Mouse (Mus musculus) mouse trophoblast stem cell (cell line): ENCODE measurements around the gene Hmcn1.

Source experiments
- in situ Hi-C, 2 experiments: fragments of 300-500 bp; cut with MseI, MboI; formaldehyde crosslinking; loops; 2 replicates in 1 of 2; 3 replicates in 1 of 2; pipeline ENCODE4 v1.15.1; 2025

Gene Hmcn1

GRCm38 (mm10) chr1:150877920-150878319, 115.3 kb downstream of the Hmcn1 start:
- in situ Hi-C loops = no loop called here

- in situ Hi-C loops = no loop called here
Measured at GRCm38 (mm10) chr1:150874025-150874424, 119.2 kb downstream of the Hmcn1 start.

GRCm38 (mm10) chr1:150873231-150873630, 120.0 kb downstream of the Hmcn1 start:
- in situ Hi-C loops = no loop called here

DNA sequence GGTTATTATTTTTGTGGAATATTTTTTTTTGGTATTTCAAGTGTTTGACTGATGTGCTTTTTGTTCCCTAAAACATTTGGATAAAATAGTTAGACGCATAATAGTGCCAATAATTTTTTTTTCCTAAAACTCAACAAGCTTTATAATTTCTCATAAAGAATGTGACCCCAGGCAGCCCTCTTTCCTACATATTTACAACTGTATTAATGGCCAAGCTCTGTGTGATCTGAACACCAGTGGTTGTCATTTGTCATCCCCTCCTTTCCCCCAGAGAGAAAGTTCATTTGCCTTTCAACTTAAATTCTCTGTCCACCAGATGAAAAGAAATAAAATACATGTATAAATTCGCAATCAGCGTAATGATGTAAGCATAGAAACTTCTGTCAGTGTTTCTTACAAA, 121.1 kb downstream of the Hmcn1 start:
- in situ Hi-C loops = no loop called here

DNA sequence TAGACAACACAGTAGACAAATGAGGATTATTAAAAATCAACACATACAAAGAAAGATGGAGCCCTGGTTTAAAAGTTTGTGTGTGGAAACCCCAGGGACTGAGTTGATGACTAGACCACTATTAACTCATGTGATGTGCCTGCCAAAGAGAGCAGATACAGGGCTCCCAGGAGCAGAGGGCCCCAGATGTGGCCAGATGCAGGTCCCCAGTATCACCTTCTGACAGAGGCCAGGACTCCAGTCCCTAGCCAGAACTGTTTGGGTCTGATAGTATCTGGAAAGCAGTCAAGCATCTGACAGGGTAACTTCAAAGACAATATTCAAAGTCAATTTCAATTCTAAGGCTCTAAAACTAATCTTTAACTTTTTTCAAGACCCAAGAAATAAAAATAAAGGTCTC, 124.0 kb downstream of the Hmcn1 start:
- in situ Hi-C loops = no loop called here

GRCm38 (mm10) chr1:150866615-150867014, 126.6 kb downstream of the Hmcn1 start:
- in situ Hi-C loops = no loop called here

GRCm38 (mm10) chr1:150857779-150858178, 135.5 kb downstream of the Hmcn1 start:
- in situ Hi-C loops = no loop called here

- in situ Hi-C loops = no loop called here
Measured at GRCm38 (mm10) chr1:150833448-150833847, 159.8 kb downstream of the Hmcn1 start.

DNA sequence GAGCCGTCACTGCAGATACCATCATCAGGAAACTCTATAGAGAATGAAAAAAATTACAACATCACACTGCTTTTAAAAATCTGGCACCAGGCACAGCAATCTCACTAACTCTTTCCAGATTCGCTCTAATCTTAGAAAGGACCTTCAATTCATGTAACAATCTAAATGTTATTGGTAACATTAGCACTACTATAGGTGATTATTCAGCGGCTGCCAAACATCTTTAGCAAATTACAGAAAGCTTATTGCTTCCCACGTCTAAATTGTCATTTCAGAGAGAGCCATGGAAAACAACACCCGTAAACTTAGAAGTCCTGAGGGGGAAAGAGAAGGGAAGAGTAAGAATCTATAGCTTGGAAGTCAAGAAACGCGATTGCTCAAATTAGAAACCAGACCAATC, 163.4 kb downstream of the Hmcn1 start:
- in situ Hi-C loops = no loop called here

GRCm38 (mm10) chr1:150827169-150827568, 166.1 kb downstream of the Hmcn1 start:
- in situ Hi-C loops = no loop called here

DNA sequence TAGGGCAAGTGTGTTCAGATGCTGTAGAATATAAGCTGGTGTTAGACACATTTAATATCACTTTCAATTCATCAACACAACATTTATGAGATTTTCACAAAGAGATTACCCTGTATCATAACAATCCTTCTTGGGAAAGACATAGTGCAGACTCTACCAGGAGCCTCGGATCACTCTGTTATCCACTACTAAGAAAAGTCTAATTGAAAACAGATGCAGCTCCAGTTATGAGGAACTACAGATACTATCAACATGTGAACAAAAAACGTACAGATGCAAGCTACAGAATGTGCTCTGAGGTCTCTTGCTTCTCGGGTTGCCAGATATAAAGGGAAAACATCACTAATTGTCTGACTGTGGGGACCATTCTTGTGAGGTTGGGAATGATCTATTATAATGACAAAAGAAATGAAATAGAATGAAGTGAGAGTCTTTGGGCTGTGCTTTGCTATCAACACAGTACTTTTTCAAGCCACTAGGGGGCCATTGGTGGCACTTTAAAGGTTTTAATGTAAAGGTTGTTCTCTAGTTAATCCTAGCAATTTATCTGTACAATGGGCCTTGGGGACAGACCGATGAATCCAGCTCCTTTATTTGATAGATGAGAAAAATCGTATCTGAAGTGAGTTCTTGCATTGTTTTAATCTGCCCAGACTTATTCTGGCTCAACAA, 168.8 kb downstream of the Hmcn1 start:
- in situ Hi-C loops = no loop called here

DNA sequence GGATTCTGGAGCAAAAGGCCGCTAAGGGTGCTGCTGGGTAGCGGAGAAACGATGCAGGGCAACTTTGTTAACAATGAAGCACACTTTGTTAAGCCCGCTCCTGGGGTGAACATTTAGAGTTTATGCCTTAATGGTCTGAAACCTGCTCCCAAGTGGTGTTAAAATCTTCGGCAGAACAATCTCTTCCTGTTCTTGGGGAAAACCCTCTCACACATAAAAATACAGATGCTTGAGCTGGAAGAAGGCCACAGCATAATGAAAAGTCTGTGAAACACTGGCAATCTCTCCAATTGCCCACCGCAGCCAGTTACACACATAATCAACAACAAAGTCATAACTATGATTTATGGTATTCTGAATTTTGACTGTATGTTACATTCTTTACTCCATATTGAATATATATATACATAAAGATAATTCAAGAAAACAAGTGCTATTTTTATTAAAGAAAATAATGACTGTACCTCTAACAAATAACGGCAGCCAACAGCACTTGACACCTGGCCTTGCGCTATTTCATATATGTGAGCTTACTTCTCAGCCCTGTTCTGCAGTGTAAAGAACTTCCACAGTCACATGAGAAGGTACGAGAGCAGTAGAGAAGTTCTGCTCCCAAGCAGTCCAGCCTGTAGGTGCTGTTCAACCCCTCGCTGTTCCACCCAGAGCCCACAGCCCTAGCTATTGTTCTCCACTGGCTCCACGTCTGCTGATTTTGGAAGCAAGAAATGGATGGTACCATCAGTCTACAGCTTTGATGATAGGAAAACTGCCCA, 177.0 kb downstream of the Hmcn1 start:
- in situ Hi-C loops = no loop called here

GRCm38 (mm10) chr1:150814917-150815316, 178.3 kb downstream of the Hmcn1 start:
- in situ Hi-C loops = no loop called here

DNA sequence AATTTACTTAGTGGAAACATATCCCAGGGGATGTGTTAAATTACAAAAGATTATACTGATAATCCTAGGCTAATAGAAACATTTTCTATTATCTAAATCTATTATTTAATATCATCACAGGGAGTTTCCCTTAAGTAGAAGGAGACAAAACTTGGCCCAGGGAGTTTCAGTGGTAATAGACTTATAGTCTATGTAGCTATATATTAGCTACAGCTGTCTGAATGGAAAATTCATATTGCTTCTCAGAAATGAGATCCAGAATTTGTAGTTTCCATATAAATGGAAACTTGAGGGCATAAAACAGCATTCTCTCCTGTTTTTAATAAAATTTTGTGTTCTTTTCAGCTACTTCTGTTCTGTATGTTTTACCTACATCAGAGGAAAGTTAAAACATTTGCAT, 179.9 kb downstream of the Hmcn1 start:
- in situ Hi-C loops = no loop called here

DNA sequence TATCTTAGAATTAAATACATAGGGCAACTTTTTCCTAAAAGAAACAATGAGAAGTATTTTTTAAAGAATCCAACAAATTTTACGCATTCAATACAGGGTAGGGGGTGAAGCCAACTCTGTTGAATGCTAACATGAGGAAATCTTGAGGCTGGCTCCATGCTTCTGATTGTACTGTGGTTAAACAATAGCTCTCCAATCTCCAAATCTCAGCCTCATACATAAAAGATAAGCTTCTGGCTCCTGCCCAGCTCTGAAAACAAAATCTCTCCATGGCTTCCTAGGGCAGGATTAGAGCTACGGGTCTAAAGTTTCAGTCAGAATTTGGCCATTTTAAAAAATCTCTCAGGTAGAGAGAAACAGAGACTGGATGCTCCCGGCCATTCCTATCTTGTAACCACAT, 186.4 kb downstream of the Hmcn1 start:
- in situ Hi-C loops = no loop called here

GRCm38 (mm10) chr1:150805466-150805865, 187.8 kb downstream of the Hmcn1 start:
- in situ Hi-C loops = no loop called here

DNA sequence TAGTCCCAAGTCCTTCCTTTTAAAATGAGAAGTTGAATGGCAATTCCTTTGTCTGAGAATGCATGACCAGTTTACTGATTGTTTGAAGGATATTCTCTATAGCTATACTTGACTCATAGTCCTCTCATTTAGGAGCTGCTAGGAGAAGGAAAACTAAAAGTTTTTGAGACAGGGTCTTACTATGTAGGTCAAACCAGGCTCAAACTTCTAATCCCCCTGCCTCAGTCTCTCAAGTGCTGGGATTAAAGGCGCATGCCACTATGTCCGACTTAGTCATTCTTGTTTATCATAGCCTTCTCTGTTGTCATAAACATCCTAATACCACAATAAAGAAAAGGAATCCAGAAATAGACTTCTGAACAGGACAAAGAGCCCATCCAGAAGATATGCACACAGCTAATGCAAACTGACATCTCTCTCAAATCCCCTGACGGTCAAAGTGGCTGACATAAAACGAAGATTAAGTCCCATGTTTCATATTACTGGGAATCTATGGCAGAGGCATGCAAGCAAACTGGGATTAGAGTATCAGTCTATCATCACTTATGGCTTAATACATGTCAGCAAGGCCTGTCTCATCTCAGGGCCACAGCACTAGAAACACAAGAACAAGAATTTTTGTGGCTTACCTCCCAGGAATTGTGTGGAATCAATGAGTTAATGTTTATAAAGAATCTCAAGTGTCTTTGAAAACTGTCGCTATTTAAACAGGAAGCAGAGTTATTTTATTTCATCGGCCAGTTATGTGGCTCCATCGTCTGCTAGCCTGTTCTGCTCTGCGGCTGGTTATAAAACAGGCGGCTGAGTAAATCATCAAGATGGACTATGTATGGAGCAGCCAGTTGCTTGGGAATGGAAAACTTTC, 188.8 kb downstream of the Hmcn1 start:
- in situ Hi-C loops = no loop called here

DNA sequence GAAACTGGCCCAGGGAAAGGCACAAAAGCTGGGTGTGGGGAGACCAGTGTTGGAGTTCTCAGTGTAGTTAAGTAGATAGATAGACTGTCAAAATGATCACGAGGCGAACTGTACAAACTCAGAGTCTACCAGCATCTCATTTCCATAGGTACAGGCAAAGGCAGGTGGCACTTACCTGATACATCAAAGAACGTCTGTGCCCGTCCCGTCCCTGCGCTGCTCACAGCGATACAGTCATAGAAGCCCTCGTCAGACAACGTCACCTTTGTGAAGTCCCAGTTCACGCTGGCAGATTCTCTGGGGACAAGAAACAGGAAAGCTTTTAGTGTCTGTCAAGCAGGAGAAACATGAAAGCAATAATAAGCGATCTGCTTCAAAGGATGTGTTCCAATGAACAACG, 190.6 kb downstream of the Hmcn1 start:
- in situ Hi-C loops = no loop called here

DNA sequence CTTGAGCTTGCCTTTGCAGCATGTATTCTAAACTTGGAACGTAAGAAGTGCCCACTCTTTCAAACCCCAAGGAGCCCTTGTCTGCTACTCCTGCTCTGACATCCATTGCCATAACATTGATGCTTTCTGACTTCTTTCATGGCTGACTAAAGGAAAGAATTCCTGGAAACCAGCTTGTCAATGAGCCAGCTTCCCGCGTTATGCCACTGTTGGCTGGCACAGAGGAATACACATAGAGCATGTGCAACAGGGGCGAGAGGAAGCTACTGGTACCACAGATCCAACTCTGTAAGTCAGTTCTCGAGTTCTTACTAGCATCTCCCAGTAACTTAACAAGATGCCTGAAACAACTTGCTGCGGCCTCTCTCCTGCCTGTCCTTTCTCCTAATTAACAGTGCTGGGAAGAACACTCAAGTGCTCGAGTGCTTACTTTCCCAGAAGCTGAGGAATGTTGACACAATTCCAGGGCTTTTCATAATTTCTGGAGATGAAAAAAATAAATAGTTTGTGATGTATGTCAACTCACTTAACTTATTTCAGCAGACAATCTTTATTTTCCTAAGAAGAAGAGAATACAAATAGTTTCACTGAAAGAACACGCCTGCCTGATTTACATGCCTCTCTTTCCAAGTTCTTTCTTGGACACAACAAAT, 192.5 kb downstream of the Hmcn1 start:
- in situ Hi-C loops = no loop called here

GRCm38 (mm10) chr1:150798651-150799050, 194.6 kb downstream of the Hmcn1 start:
- in situ Hi-C loops = no loop called here

DNA sequence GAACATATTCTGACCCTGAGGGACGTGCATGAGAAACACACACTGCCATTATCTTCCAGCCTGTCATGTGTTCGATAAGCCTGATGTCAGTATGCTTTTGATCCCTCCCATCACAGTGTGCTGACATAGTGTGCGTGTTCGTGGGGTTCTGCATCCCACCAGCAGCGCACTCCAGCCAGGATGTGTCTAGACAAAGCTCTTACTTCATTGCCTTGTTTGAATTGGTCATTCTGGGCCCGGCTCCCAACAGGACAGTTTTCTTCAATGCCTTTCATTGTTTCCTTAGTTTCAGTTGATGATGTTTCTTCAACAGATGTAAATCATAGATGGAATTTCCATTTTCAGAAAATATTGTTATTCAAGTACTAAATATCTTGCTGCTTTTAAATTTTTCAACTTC, 206.5 kb downstream of the Hmcn1 start:
- in situ Hi-C loops = no loop called here
